Mouse (Mus musculus) embryonic fibroblast, embryonic 13.5 days (primary cell): ENCODE results near the gene Celf2.

Experiments
- CTCF ChIP-seq: IDR thresholded peaks from 2 replicates; pipeline ENCODE4 v1.5.1; 2011; ENCODE audit warnings: mild to moderate bottlenecking, control low read depth, low read length, moderate library complexity, borderline replicate concordance; ENCODE audit not compliant: insufficient read depth
- POLR2A ChIP-seq: IDR thresholded peaks from 2 replicates; pipeline ENCODE4 v1.6.1; 2011; ENCODE audit warnings: low read depth, mild to moderate bottlenecking, control low read depth, low read length, moderate library complexity

DNA sequence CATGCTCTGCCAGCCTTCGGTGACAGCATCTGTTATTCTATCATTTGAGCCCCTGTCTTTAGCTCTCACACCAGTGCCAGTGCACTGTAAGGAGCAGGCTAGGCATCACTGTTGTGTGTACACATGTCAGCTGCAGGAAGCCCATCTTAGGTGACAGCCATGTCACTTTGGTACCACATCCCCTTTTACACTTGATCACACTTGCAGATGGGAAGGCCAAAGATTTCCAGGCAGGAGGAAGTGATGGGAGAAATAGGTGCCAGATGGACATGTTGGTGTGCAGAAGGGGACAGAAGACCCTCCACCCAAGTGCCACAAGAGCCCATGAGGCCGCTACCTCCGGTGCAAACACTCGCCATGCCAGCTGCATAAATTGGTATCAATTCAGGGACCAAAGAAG is 470.4 kb downstream of the Celf2 start:
- TF ChIP-seq CTCF (no peak), POLR2A (no peak)
